Mouse (Mus musculus) liver, embryonic 14.5 days (tissue): ENCODE measurements around the gene Galnt2.

Experiments used
- CTCF ChIP-seq: IDR thresholded peaks from 2 replicates; pipeline ENCODE4 v1.5.1; 2016; ENCODE audit warnings: antibody characterized with exemption, low read depth, control low read depth
- EP300 ChIP-seq: IDR thresholded peaks from 2 replicates; pipeline ENCODE4 v1.6.1; 2016; ENCODE audit warnings: antibody characterized with exemption, low read depth

- no peak for TF ChIP-seq CTCF
- TF ChIP-seq EP300: no peak
These were observed 19.0 kb upstream of the Galnt2 start for GRCm38 (mm10) chr8:124212148-124212547.
